Mouse (Mus musculus): ENCODE measurements around the gene Pias1. TPM values are rescaled to one million over a fixed set of nuclear protein-coding genes. Genes with fewer than 3 reads are reported as not detected.
"Not testable (repeated sequence)": the region's sequence is repeated elsewhere in the genome, so short reads cannot be mapped to it uniquely, and the experiment has no call there.

Pias1 gene
- total RNA-seq, 1 experiment from 2014 or later: 26.0 TPM

DNA sequence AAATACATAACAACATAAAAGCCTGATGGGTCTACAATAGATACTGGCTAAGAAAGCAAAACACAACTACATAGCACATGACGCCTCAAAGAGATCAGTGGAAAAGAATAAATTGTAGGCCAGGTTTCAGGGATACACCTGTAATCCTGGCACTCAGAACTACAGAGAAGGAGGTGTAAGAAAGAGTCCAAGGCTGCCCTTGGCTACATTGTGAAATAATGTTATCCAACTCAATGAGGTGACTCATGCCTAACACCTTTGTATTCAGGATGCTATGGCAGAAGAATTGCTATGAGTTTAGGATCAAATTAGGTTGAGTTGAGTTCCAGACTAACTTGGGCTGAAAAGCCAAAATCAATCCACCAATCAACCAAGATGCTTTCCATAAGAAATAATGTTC is 43.7 kb downstream of the Pias1 start:
- DNase-seq: no peak

DNA sequence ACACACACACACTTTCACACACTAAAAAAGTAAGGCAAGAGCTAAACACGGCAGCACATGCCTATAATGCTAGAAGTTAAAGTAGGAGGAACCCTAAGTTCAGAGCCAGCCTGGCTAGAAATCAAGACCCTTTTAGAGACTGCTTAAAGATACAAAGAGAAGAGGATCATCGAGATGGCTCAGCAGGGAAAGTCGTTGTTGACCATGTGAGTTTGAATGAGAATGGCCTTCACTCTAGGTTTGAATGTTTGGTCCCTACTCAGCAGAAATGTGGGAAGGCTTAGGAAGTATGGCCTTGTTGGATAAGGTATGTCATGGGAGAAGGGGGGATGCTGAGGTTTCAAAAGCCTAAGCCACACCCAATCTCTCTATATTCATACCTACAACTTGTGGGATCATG is 46.8 kb downstream of the Pias1 start:
- DNase-seq: no peak

DNA sequence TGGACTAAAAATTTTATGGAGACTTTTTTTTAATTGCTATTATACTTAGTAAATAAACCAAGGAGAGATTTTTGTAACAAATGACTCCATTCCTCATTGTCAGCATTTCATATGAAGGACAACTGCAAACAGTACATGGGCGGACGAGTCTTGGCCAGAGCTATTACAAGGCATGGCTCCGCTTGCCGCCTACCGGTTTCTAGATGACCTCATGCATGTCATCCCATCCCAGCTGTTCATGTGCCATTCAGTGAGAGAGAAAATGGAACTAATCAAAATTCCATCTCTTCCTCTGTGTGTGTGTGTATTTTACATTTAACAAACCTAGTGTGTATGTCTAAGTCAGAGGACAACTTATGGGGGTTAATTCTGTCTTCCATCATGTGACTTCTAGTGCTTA is 51.9 kb downstream of the Pias1 start:
- peak; percentile 40 for DNase-seq

DNA sequence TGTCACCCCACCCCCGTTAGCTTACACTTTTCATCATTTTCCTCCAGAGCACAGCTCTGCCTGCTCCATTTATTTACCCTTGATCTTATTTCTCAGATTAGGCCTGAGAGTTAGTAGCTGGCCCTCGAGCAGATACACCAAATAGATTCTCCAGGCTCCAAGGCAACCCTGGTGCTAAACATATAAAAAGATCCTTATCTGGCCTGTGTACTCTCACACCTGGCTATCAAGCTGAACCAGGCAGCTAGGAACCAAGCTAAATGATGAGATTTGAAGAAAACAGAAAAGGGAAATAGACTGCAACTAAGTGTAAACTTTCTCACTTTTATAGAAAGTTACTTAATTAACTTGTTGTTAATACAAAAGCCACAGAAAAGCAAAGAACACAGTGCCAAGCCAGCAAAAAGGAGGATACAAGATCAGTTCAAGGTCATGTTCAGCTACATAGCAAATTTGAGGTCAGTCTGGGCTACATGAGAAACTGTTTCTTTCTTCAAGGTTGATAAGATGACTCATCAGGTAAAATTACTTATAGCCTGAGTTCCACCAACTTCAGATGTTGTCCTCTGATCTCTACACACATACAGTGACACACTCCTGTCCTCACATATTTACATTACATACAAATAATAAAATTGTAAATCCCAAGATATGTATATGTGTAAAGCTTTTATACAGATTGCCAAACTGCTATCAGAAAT is 52.9 kb downstream of the Pias1 start:
- peak; percentile 8 for DNase-seq

DNA sequence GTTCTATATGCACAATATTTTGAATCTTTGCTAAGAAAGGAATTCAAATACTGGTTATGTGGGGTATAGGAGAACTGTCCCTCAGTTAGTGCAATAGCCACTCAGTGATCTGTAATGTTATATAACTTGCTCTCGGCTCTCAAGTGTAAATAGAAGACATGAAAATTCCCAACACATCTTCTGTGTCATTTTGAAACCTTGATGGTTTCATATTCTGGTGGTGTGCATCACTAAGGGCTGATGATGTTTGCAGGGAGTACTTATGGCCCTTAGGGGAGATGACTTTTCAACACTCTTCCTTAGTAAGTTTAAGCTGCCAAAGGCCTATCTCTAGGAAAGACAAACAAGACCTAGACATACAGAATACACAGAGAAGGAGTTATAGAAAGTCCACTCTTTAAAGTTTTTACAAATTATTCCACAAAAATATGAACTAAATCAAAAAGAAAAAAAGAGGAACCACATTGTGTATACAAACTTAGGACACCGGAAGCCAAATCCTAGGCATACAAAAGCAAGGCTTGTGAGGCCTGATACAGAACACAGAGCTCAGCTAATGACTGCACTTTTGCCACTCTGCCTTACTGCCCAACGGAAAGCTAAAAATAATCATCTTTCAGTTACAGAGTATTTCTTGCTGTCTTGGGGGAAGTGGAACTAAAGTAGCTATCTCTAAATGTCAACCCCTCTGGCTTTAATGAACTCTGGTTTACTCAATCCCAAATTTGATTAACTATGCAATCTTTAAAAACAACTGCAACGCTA is 55.0 kb downstream of the Pias1 start:
- DNase-seq: no peak

DNA sequence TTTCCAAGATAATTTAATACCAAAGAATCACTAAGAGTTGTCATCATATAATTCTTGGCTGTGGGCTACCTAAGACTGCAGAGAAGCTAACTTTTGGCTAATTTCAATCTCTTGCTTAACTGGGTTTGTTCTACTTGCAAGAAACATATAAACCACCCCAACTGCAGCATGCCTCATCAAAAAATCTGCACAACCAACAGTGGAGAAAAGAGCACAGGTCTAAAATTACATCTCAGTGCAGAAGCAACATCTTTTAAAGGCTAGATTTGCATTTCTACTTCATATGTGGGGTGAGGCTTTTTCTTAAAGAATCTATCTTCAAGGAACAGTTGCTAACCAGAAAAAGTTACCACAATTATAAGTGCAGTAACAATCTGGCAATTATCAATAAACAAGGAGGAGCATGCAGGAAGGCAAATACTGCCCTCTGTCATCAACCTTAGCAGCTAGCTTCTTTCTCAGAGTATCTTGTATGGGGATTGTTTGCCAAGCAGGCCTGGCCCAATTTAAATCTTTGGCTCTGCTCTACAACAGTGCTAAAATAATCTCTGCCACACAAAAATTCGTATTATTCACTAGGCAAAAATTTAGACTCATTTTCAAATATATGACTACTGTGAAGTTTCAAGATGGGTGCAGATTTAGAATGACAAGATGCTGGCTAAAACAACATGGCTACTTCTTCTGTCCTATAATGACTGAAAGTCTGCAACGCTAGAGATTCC is 62.7 kb downstream of the Pias1 start:
- no peak for DNase-seq

DNA sequence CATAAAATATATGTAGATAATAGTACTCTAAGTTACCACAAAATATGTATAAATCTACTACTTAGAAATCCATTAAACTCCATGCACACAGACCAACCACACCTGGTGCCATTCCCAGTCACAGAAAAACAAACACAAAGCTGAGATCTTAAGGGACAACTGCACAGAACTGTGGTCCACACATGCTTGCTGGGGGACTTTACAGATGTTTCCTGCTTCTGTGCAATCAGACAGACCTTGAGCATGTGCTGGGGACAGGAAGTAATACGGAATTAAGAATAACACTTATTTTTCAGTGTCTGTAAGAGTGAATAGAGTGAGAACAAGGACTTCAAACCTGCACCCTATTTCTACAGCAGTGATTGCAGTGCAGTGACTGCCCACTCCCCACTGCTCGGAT is 66.8 kb downstream of the Pias1 start:
- no peak for DNase-seq

DNA sequence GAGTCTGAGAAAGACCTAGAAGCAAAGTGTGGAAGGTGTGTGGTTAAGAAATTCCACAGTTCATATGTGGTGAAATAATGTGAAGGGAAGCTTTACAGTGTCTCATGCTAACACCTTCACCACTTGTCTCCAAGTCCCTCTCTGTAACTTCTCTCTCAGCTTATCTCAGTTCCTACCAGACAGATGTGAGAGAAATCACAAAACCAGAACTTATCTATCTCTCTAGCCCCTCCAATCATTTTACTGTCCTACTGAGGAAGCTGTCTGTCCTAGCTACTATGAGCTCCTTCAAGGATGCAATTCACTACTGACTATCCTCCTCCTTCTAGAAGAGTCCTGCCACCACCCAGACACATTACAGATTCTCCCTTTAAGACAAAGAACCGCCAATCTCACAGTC is 70.7 kb downstream of the Pias1 start:
- no peak for DNase-seq

DNA sequence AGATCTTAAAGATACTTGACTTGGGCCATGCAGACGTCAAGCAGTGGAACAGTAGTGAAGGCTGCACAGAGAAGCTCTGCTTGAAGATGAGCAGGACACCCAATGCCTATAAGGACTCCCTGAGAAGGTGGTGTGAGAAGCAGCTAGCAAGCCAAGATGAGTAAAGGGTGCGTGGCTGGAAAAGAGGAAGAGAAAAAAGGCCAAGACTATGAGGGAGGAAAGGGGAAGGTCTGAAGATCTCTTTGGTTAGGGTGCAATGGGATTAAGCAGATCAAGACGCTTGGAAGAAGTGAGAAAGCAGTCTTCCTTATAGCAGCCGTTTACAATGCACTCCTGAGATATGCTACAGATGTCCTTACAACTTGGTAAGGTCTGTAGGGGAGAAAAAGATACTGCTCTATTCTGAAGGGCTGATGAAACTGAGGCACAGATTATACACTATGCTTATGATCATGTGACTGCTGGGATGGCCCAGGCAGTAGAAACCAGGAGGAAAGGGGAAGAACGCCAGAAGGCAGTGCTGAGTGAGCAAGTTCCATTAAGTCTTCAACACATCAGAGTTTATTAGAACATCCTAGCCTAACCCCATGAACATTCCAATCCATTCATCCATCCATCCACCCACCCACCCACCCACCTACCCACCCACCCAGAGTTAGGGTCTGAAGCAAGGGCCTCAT is 74.2 kb downstream of the Pias1 start:
- no peak for DNase-seq

DNA sequence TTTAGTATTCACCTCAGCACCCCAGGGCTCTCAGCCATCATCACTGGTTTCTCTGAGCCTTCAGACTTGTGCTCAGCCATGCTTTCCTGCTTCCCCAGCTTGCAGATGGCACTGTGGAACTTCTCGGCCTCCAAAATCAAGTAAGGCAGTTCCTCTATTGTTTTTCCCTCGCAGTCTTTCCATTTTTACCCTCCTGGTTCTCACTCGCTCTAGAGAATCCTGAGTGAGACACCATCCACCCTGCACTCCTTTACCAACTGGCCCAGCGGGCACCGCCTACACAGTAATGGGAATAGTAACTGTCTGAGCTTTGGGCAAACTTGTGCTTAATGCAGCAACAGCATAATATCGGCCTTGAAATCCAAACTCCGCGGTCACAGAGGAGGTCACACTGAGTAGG is 82.7 kb downstream of the Pias1 start:
- DNase-seq: no peak

DNA sequence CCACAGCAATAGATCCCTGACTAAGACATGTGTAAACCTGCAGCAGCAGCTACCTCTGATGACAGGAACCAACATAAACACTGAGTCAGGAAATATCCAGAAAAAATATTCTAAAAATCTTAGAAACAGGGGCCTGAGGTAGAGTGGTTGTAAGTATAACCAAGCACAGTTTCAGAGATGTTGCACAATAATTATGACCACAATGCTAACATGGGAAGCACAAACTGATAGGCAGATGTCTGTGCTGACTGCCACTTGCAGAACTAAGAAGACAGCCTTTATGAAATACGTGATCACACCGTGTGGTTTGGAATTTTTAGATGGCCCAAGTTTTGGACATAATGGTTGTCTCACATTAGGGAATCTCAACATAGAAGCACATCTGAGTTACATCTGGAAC is 83.9 kb downstream of the Pias1 start:
- DNase-seq: no peak

DNA sequence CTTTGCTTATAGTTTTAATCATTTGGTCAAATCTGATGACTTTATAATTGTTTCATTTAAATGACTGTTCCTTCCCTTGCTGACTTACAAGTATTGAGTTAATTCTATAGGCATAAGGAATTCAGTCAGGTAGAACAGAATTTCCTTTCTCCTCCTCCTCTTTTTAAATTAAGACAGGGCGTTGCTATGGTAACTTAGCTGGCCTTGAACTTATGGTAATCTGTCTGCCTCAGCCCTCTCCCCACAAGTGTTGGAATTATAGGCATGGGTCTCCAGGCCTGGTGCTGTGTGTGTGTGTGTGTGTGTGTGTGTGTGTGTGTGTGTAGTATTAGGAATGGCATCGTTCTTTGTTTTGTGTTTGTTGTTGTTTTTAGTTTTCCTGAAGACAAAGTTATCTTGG is 86.0 kb downstream of the Pias1 start:
- no peak for DNase-seq

DNA sequence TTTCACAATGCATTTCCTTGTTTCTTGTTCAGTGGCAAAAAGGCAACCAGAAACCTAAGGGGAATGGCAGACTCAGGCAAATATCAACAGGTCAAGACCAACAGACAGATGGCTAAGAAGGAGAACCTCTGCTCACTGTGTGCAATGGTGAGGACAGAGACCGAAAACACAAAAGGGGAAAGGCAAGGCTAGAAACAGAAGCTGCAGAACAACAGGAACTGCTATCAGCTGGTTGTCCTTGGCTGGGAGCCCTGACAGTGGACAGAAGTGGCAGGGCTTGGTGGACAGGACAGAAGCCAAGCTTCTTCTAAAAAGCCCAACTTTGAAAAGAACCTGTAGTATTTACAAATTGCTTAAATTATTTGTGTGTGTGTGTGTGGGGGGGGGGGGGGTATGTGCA is 93.2 kb downstream of the Pias1 start:
- DNase-seq: peak; percentile 69

DNA sequence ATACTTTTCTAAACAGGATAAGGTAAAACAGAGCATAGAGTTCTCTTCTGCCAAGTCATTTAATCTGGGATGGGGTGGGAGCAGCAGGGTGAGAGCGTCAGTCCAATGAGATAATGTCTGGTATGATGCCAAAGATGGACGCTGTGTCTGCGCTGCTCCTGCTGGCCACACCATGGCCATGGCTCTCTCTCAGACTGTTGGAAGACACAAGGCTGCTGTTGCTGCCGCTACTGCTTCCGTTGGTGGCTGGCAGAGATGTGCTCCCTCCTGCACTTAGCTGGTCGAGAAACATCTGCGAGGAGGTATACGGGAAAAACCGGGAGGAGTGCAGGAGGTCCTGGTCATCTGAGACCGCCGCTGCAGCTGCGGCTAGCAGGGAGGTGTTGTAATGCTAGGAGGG is 105.9 kb downstream of the Pias1 start:
- peak; percentile 31 for DNase-seq

DNA sequence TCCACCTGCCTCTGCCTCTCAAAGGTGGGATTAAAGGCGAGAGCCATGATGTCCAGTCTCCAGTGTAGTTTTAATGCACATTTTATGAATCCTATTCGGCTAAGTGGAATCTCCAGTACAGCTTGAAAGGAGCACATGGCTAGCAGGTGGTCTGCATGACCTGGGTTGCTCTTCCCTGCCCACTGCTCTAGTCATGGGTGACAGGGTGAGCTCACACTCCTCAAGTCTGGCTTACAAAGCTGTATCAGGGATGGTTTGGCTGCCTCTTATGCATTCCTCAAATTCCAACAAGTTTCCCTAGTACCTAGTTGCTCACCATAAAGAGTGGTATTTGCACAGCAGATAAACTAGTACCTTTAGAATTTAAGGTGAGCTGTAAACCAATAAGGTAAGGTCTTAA is 109.9 kb downstream of the Pias1 start:
- DNase-seq: no peak

DNA sequence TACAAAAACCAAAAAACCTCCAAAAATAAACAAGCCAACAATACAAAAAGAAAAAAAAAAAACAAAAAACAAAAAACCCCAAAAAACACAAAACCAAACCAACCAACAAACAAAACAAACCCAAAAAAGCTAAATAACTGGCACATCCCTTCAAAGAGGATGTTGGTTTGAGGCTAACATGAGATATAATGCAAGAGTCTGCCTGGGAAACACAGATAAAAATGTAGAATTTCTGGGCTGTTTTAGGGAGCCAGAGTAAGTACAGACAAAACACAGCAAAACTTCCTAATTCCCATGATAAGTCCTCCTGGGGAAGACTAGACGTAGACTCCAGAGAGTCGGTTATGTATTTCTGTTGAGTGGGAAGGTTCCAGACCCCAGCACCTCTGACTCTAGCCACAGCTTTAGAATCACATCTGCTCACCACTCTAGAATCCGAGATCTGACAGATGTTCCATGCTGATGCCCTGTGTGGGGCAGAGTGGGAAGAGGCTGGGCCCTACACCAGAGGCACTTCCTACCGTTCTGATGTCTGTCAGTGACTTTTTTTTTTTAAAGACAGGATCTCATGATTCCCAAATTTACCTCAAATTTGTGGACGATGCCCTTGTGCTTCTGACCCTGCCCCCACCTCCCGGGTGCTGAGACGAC is 110.6 kb downstream of the Pias1 start:
- DNase-seq: no peak

DNA sequence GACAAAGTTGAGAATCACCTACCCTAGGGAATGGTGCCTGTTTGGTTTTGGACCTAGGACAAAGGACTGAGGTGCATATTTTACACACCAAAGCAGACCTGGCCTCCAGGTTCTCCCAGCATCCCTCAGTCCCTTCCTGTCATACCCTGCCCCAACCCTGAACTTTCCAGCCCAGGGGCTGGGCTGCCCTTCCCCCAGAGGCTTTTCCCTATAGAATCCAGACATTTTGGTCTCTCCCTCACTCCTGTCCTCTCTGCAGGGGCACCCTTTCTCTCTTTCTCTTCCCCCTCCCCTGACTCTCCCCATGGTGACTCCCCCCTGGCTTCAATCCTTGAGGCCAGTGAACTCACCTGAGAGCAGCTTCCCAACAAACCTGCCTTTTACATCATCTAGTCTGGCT is 117.0 kb downstream of the Pias1 start:
- DNase-seq: no peak

DNA sequence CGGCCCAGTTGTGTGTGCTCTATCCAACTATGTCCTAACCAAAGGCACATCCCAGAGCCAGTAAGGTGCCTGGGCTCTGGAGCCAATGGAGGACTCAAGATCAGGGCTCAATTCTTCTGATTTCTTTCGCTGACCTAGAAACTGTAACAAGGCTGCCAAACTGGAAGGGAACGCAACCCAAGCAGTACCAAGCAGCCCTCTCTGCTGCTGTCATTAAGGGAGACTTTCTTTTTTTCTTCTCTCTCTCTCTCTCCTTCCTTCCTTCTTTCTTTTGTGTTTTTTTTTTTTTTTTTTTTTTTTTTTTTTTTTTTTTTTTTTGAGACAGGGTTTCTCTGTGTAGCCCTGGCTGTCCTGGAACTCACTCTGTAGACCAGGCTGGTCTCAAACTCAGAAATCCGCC is 118.5 kb downstream of the Pias1 start:
- DNase-seq: not testable (repeated sequence)

DNA sequence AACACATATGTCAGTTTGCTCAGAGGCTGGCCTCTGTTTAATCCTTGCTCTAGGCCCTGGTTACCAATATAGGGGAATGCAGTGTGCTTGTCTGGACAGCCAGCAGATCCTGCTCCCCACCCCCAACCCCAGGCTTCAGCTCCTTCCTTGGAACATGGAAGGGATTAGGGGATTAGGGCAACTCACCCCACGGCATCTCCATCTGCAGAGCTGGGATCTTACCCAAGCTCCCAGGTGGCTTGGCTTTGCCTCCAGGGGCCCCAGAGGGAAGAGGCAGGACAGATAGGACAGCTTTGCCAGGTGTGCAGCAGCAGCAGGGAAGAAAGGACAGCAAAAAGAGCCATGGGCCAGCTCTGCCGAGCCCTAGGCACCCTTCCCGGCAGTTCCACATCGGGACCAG is 126.9 kb downstream of the Pias1 start:
- no peak for DNase-seq

DNA sequence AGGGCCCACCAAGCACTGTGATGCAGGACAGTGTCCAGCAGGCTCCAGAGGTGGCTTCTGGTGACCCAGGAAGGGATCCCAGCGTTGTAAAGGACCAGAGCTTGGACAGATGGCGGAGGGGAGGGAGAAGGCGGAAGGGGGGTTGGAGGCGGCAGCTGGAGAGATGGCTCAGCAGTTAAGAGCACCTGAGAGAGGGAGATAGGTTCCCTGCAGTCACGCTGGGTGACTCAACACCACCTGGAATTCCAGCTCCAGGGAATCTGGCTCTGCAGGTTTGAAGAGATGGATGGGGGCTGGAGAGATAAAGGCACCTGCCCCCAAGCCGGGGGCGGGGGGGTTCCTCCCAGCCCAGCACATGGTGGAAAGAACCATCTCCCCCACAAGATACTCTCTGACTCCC is 127.6 kb downstream of the Pias1 start:
- not testable (repeated sequence) for DNase-seq

DNA sequence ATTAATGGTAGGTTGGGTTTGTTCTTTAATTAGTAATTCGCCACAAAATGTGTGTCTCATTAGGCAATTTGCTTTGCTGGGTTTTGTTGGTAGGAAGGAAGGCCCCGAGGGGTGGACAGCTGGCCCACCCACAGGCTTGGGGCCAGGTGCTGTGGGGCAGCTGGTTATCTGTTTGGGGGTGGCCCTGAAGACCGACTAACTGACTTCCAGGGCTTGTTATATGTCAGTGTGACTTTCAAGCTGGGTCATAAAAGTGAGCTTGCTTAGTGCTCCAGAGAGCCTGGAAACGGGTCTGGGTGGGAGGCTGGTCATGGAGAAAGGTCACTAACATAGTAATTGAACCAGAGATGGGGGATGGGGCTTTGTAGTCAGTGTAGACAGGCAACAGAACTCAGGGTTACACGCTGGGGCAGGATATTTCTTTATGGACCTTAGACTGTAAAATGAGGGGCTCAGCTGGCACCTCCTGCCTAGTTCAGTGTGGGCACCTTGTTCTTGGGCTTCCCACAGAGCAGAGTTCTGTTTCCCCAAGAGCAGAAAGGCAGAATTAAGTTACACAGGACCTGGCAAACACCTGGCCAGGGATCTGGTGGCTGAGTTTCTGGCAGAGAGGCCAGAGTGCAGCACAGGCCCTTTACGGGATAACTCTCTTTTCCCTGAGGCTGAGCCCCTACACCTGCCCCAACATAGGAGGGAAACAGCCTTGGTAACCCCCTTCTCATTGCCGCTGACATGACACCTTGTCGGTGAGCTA is 129.3 kb downstream of the Pias1 start:
- no peak for DNase-seq

All from adrenal gland, postnatal 14 days (tissue).